Mouse (Mus musculus) MEL (cell line): Measurements from ENCODE around the gene Adamts18. TPM values are rescaled to one million over a fixed set of nuclear protein-coding genes. Genes with fewer than 3 reads are reported as not detected.

Experiments used
- DNase-seq: peaks from one replicate; pipeline ENCODE4 v3.0.0; 2011; ENCODE audit warnings: low read depth, low spot score
- H3K27ac ChIP-seq: 2 replicates; pipeline ENCODE4 v1.5.1; 2012; ENCODE audit warnings: low read depth, mild to moderate bottlenecking, control low read depth, low read length, moderate library complexity; ENCODE audit not compliant: control insufficient read depth
- H3K27me3 ChIP-seq, 2 experiments: fragments of 150-350 bp in 1 of 2; sonication (generic) in 1 of 2; 2 replicates each; pipeline ENCODE4 v1.6.1; 2012; ENCODE audit warnings: low read length in 2 of 2, mild to moderate bottlenecking in 2 of 2, improper control_type of control experiment in 1 of 2, moderate library complexity in 1 of 2; ENCODE audit not compliant: insufficient read depth in 2 of 2, control insufficient read depth in 1 of 2
- H3K36me3 ChIP-seq, 2 experiments: 2 replicates each; pipeline ENCODE4 v1.6.1; 2012 to 2014; ENCODE audit warnings: low read length in 2 of 2, improper control_type of control experiment in 1 of 2, inconsistent platforms in 1 of 2, mild to moderate bottlenecking in 1 of 2; ENCODE audit not compliant: insufficient read depth in 2 of 2, control insufficient read depth in 1 of 2
- H3K4me1 ChIP-seq, 2 experiments: fragments of 150-350 bp in 1 of 2; sonication (generic) in 1 of 2; 2 replicates each; pipeline ENCODE4 v1.6.1; 2012; ENCODE audit warnings: low read length in 2 of 2, improper control_type of control experiment in 1 of 2, mild to moderate bottlenecking in 1 of 2; ENCODE audit not compliant: insufficient read depth in 2 of 2, control insufficient read depth in 1 of 2
- H3K4me3 ChIP-seq, 2 experiments: fragments of 150-350 bp in 1 of 2; sonication (generic) in 1 of 2; 2 replicates each; pipeline ENCODE4 v1.5.1; 2012; ENCODE audit warnings: low read depth in 2 of 2, low read length in 2 of 2, mild to moderate bottlenecking in 2 of 2, moderate library complexity in 2 of 2, control low read depth in 1 of 2, improper control_type of control experiment in 1 of 2; ENCODE audit not compliant: control insufficient read depth in 1 of 2, insufficient read depth in 1 of 2
- H3K79me2 ChIP-seq: 2 replicates; pipeline ENCODE4 v1.6.1; 2012; ENCODE audit warnings: mild to moderate bottlenecking, low read length, moderate library complexity; ENCODE audit not compliant: control insufficient read depth, poor library complexity, insufficient read depth
- H3K9ac ChIP-seq: 2 replicates; pipeline ENCODE4 v1.6.1; 2012; ENCODE audit warnings: low read depth, mild to moderate bottlenecking, control low read depth, low read length, moderate library complexity; ENCODE audit not compliant: control insufficient read depth, poor library complexity, severe bottlenecking
- H3K9me3 ChIP-seq: fragments of 150-350 bp; sonication (generic); replicated peaks from 2 replicates; pipeline ENCODE4 v1.6.1; 2012; ENCODE audit warnings: mild to moderate bottlenecking, low read length, improper control_type of control experiment, moderate library complexity; ENCODE audit not compliant: insufficient read depth
- BHLHE40 ChIP-seq: IDR thresholded peaks from 2 replicates; pipeline ENCODE4 v1.6.1; 2012; ENCODE audit warnings: low read depth, mild to moderate bottlenecking, inconsistent platforms, low read length, improper control_type of control experiment, borderline replicate concordance
- CHD1 ChIP-seq: IDR thresholded peaks from 2 replicates; pipeline ENCODE4 v1.6.1; 2012; ENCODE audit warnings: low read depth, mild to moderate bottlenecking, inconsistent platforms, low read length, improper control_type of control experiment
- CTCF ChIP-seq, 3 experiments: IDR thresholded peaks in 2 of 3; conservative IDR thresholded peaks in 1 of 3; 2 replicates each; pipeline ENCODE4 v1.5.1; 2011 to 2012; ENCODE audit warnings: low read length in 3 of 3, low read depth in 2 of 3, mild to moderate bottlenecking in 2 of 3, improper control_type of control experiment in 1 of 3, inconsistent platforms in 1 of 3, mixed read lengths in 1 of 3, moderate library complexity in 1 of 3; ENCODE audit not compliant: control insufficient read depth in 1 of 3, insufficient read depth in 1 of 3, poor library complexity in 1 of 3, severe bottlenecking in 1 of 3
- ELF1 ChIP-seq: IDR thresholded peaks from 2 replicates; pipeline ENCODE4 v1.6.1; 2014; ENCODE audit warnings: low read depth, mild to moderate bottlenecking, inconsistent platforms, low read length, improper control_type of control experiment, moderate library complexity
- ETS1 ChIP-seq: IDR thresholded peaks from 2 replicates; pipeline ENCODE4 v1.6.1; 2012; ENCODE audit warnings: low read depth, mild to moderate bottlenecking, inconsistent platforms, low read length, improper control_type of control experiment, moderate library complexity
- GATA1 ChIP-seq: IDR thresholded peaks from 2 replicates; pipeline ENCODE4 v1.6.1; 2011; ENCODE audit warnings: low read depth, low read length, improper control_type of control experiment
- HCFC1 ChIP-seq: IDR thresholded peaks from 2 replicates; pipeline ENCODE4 v1.6.1; 2012; ENCODE audit warnings: low read depth, mild to moderate bottlenecking, inconsistent platforms, low read length, improper control_type of control experiment, moderate library complexity
- KAT2A ChIP-seq: conservative IDR thresholded peaks from 2 replicates; pipeline ENCODE4 v1.6.1; 2012; ENCODE audit warnings: low read depth, low read length, improper control_type of control experiment, inconsistent platforms
- MAFK ChIP-seq: IDR thresholded peaks from 2 replicates; pipeline ENCODE4 v1.6.1; 2011; ENCODE audit warnings: low read depth, mild to moderate bottlenecking, low read length, improper control_type of control experiment, borderline replicate concordance
- MAX ChIP-seq: IDR thresholded peaks from 2 replicates; pipeline ENCODE4 v1.6.1; 2011; ENCODE audit warnings: low read length, improper control_type of control experiment
- MAZ ChIP-seq: IDR thresholded peaks from 2 replicates; pipeline ENCODE4 v1.6.1; 2012; ENCODE audit warnings: low read depth, mild to moderate bottlenecking, inconsistent platforms, low read length, improper control_type of control experiment
- MYB ChIP-seq: IDR thresholded peaks from 2 replicates; pipeline ENCODE4 v1.6.1; 2011; ENCODE audit warnings: mild to moderate bottlenecking, low read depth, low read length, improper control_type of control experiment
- NELFE ChIP-seq: IDR thresholded peaks from 2 replicates; pipeline ENCODE4 v1.6.1; 2011; ENCODE audit warnings: low read depth, low read length, improper control_type of control experiment
- NRF1 ChIP-seq: IDR thresholded peaks from 2 replicates; pipeline ENCODE4 v1.6.1; 2014; ENCODE audit warnings: low read depth, mild to moderate bottlenecking, inconsistent platforms, low read length, improper control_type of control experiment, moderate library complexity; ENCODE audit not compliant: poor library complexity, insufficient read depth, severe bottlenecking
- POLR2A ChIP-seq, 2 experiments: IDR thresholded peaks; 2 replicates each; pipeline ENCODE4 v1.6.1; 2011 to 2012; ENCODE audit warnings: low read length in 2 of 2, mild to moderate bottlenecking in 2 of 2, control low read depth in 1 of 2, improper control_type of control experiment in 1 of 2, low read depth in 1 of 2, moderate library complexity in 1 of 2; ENCODE audit not compliant: control insufficient read depth in 1 of 2, insufficient read depth in 1 of 2, poor library complexity in 1 of 2
- POLR2AphosphoS2 ChIP-seq: IDR thresholded peaks from 2 replicates; pipeline ENCODE4 v1.6.1; 2011; ENCODE audit warnings: low read length, improper control_type of control experiment
- POLR2AphosphoS5 ChIP-seq: IDR thresholded peaks from 2 replicates; pipeline ENCODE4 v1.6.1; 2012; ENCODE audit warnings: low read depth, borderline replicate concordance, mild to moderate bottlenecking, inconsistent platforms, low read length, moderate library complexity, mixed read lengths
- RAD21 ChIP-seq: IDR thresholded peaks from 2 replicates; pipeline ENCODE4 v1.6.1; 2011; ENCODE audit warnings: mild to moderate bottlenecking, low read depth, low read length, improper control_type of control experiment
- RCOR1 ChIP-seq: IDR thresholded peaks from 2 replicates; pipeline ENCODE4 v1.6.1; 2012; ENCODE audit warnings: low read depth, mild to moderate bottlenecking, inconsistent platforms, low read length, improper control_type of control experiment
- SIN3A ChIP-seq: IDR thresholded peaks from 2 replicates; pipeline ENCODE4 v1.6.1; 2012; ENCODE audit warnings: low read length, improper control_type of control experiment, inconsistent platforms
- SMC3 ChIP-seq: IDR thresholded peaks from 2 replicates; pipeline ENCODE4 v1.6.1; 2011; ENCODE audit warnings: low read depth, low read length, improper control_type of control experiment
- TAL1 ChIP-seq: IDR thresholded peaks from 2 replicates; pipeline ENCODE4 v1.6.1; 2012; ENCODE audit warnings: mild to moderate bottlenecking, inconsistent platforms, low read length, moderate library complexity, mixed read lengths
- TBP ChIP-seq: IDR thresholded peaks from 2 replicates; pipeline ENCODE4 v1.8.0; 2011; ENCODE audit warnings: low read depth, low read length, improper control_type of control experiment
- TCF12 ChIP-seq: IDR thresholded peaks from 2 replicates; pipeline ENCODE4 v1.6.1; 2014; ENCODE audit warnings: low read depth, mild to moderate bottlenecking, inconsistent platforms, low read length, improper control_type of control experiment, moderate library complexity
- UBTF ChIP-seq: IDR thresholded peaks from 2 replicates; pipeline ENCODE4 v1.6.1; 2012; ENCODE audit warnings: low read depth, mild to moderate bottlenecking, inconsistent platforms, low read length, improper control_type of control experiment, moderate library complexity, borderline replicate concordance; ENCODE audit not compliant: insufficient read depth
- USF1 ChIP-seq: IDR thresholded peaks from 2 replicates; pipeline ENCODE4 v1.6.1; 2014; ENCODE audit warnings: low read depth, mild to moderate bottlenecking, inconsistent platforms, low read length, improper control_type of control experiment, moderate library complexity
- USF2 ChIP-seq, 2 experiments: IDR thresholded peaks; 2 replicates each; pipeline ENCODE4 v1.6.1; 2011 to 2012; ENCODE audit warnings: improper control_type of control experiment in 2 of 2, low read length in 2 of 2, borderline replicate concordance in 1 of 2, inconsistent platforms in 1 of 2, low read depth in 1 of 2, mild to moderate bottlenecking in 1 of 2; ENCODE audit not compliant: insufficient read depth in 1 of 2
- ZC3H11A ChIP-seq: IDR thresholded peaks from 2 replicates; pipeline ENCODE4 v1.6.1; 2012; ENCODE audit warnings: low read depth, mild to moderate bottlenecking, inconsistent platforms, low read length, improper control_type of control experiment
- ZKSCAN1 ChIP-seq: IDR thresholded peaks from 2 replicates; pipeline ENCODE4 v1.6.1; 2012; ENCODE audit warnings: low read depth, mild to moderate bottlenecking, inconsistent platforms, low read length, improper control_type of control experiment, moderate library complexity
- ZNF384 ChIP-seq: IDR thresholded peaks from 2 replicates; pipeline ENCODE4 v1.6.1; 2012; ENCODE audit warnings: low read depth, mild to moderate bottlenecking, inconsistent platforms, low read length, improper control_type of control experiment
- polyA plus RNA-seq, 2 experiments: library from polyadenylated mRNA; stranded (reverse) in 1 of 2; unstranded in 1 of 2; fragments of >175 nt in 1 of 2; fragments of >200 nt in 1 of 2; gene quantifications; 2 replicates each; pipeline versions ENCODE4 v1.2.1 to v1.2.4; 2012; ENCODE audit warnings: low replicate concordance in 2 of 2, low read depth in 1 of 2; ENCODE audit not compliant: insufficient read length in 2 of 2, insufficient read depth in 1 of 2, missing spikeins in 1 of 2
- total RNA-seq: library from RNA; depleted of rRNA; stranded (reverse); fragments of 300-350 nt; gene quantifications from 2 replicates; pipeline ENCODE4 v1.2.3, GENCODE M21; 2012

Gene Adamts18
- total and polyA plus RNA-seq, 3 experiments = not detected

GRCm38 (mm10) chr8:113723873-113724538, 124.5 kb downstream of the Adamts18 start:
- H3K79me2 ChIP-seq = no peaks in the 10 kb centered on the region
- TF ChIP-seq ZC3H11A = no peak
- no peak overlapping the region for H3K27ac ChIP-seq
- no peaks in the 10 kb centered on the region for H3K4me1 ChIP-seq
- no peaks in the 10 kb centered on the region for H3K27me3 ChIP-seq
- no peaks in the 10 kb centered on the region for H3K9me3 ChIP-seq
- no peak overlapping the region for H3K4me3 ChIP-seq
- no peak for DNase-seq
- no peaks in the 10 kb centered on the region for H3K36me3 ChIP-seq
- H3K9ac ChIP-seq = no peak overlapping the region

GRCm38 (mm10) chr8:113721459-113721858, 127.1 kb downstream of the Adamts18 start:
- no peaks in the 10 kb centered on the region for H3K9me3 ChIP-seq
- H3K4me1 ChIP-seq = no peaks in the 10 kb centered on the region

GRCm38 (mm10) chr8:113704968-113705367, 143.6 kb downstream of the Adamts18 start:
- Histone ChIP-seq H3K79me2 (no peaks in the 10 kb centered on the region), H3K27me3 (no peaks in the 10 kb centered on the region), H3K36me3 (no peaks in the 10 kb centered on the region), H3K9me3 (no peaks in the 10 kb centered on the region), H3K4me1 (no peaks in the 10 kb centered on the region), H3K9ac (no peak overlapping the region), H3K4me3 (no peak overlapping the region), H3K27ac (no peak overlapping the region)
- no peak for DNase-seq
- TF ChIP-seq MYB (no peak), TBP (no peak), ETS1 (no peak), ELF1 (no peak), SMC3 (no peak), POLR2AphosphoS2 (no peak), RCOR1 (no peak), HCFC1 (no peak), CHD1 (no peak), TAL1 (no peak), POLR2AphosphoS5 (no peak), BHLHE40 (no peak), ZNF384 (no peak), MAZ (no peak), KAT2A (no peak)

More at GRCm38 (mm10) chr8:113721459-113721858, 127.1 kb downstream of the Adamts18 start:
- no peaks in the 10 kb centered on the region for H3K79me2 ChIP-seq
- H3K36me3 ChIP-seq = no peaks in the 10 kb centered on the region
- H3K4me3 ChIP-seq = no peak overlapping the region
- TF ChIP-seq GATA1 = no peak
- no peak for TF ChIP-seq POLR2AphosphoS2
- no peak for TF ChIP-seq ZKSCAN1
- no peak for TF ChIP-seq UBTF
- no peak for TF ChIP-seq NRF1
- no peak for TF ChIP-seq RAD21
- TF ChIP-seq NELFE = no peak
- TF ChIP-seq ZC3H11A = no peak
- no peak for TF ChIP-seq USF1
- TF ChIP-seq MAX = no peak
- no peak for TF ChIP-seq RCOR1
- no peak for TF ChIP-seq POLR2A (IDR thresholded peaks at IDR 0.05; ENCODE audit: control insufficient read depth in 1 of 2, insufficient read depth in 1 of 2, low read depth in 1 of 2, low read length in 2 of 2, poor library complexity in 1 of 2)
- TF ChIP-seq USF2 (IDR thresholded peaks at IDR 0.05; ENCODE audit: borderline replicate concordance in 1 of 2, insufficient read depth in 1 of 2, low read depth in 1 of 2, low read length in 2 of 2) = no peak
- no peak for TF ChIP-seq TCF12
- no peak for TF ChIP-seq MAFK
- no peak for TF ChIP-seq ELF1
- TF ChIP-seq SIN3A = no peak
- TF ChIP-seq CTCF (IDR thresholded peaks at IDR 0.05 in 2 of 3, conservative IDR thresholded peaks at IDR 0.05 in 1 of 3; ENCODE audit: control insufficient read depth in 1 of 3, insufficient read depth in 1 of 3, low read depth in 2 of 3, low read length in 3 of 3, poor library complexity in 1 of 3, severe bottlenecking in 1 of 3) = no peak
- no peak for TF ChIP-seq HCFC1
- no peak for TF ChIP-seq TBP
- H3K27me3 ChIP-seq = no peaks in the 10 kb centered on the region
- no peak overlapping the region for H3K9ac ChIP-seq
- no peak for DNase-seq
- no peak overlapping the region for H3K27ac ChIP-seq
